Comparison of ENCODE assay signal across 7 mouse cellular contexts in genomic region chr6:114550096-114550669, GRCm38 (mm10).
DNase-seq lines count a peak whose midpoint lies in the region.
"Not testable (repeated sequence)": the region's sequence is repeated elsewhere in the genome, so short reads cannot be mapped to it uniquely, and the experiment has no call there.

No protein-coding gene starts in this region.

- H3K4me1 ChIP-seq in embryonic facial prominence, embryonic 10.5 days, result not testable (repeated sequence)

- H3K36me3 ChIP-seq in embryonic facial prominence, embryonic 10.5 days (replicated peaks), result not testable (repeated sequence)

- H3K27me3 ChIP-seq in embryonic facial prominence, embryonic 10.5 days (replicated peaks; ENCODE audit: low read depth, poor library complexity, severe bottlenecking), result not testable (repeated sequence)

- peak; percentile 51 for DNase-seq in adrenal gland, postnatal 10 days
- peak; percentile 7 for DNase-seq in embryonic facial prominence, embryonic 10.5 days (ENCODE audit: low spot score)
- DNase-seq in heart, adult 18-20 months, result peak; percentile 22 to 45
- DNase-seq in kidney, adult 9 months, result peak; percentile 13
- DNase-seq in left cerebral cortex, postnatal 10 days (ENCODE audit: extremely low spot score in 1 of 2, low spot score in 2 of 2), result peak; percentile 11 to 31
- peak; percentile 2 for DNase-seq in lung, postnatal 36 days
- DNase-seq in right cerebral cortex, postnatal 25 days, result peak; percentile 38

- H3K9me3 ChIP-seq in embryonic facial prominence, embryonic 10.5 days, result not testable (repeated sequence)

- H3K4me3 ChIP-seq in embryonic facial prominence, embryonic 10.5 days, result not testable (repeated sequence)

- intact Hi-C loops in left cerebral cortex, postnatal 10 days (cut with DNase I), result not testable (repeated sequence)

- WGBS in embryonic facial prominence, embryonic 10.5 days, result 36% methylated on average over 23 of the region's 23 CpGs

- H3K27ac ChIP-seq in embryonic facial prominence, embryonic 10.5 days (replicated peaks), result not testable (repeated sequence)
